Mouse (Mus musculus) kidney, embryonic 15.5 days (tissue): Measurements from ENCODE around the gene Slc15a3. TPM values are rescaled to one million over a fixed set of nuclear protein-coding genes. Genes with fewer than 3 reads are reported as not detected.

Source experiments
- ATAC-seq: fragments of 200-750 bp; cut with Nextera tagmentation; replicated peaks from 2 replicates; pipeline ENCODE4 v1.8.0; 2017; ENCODE audit warnings: moderate TSS enrichment; ENCODE audit not compliant: low FRiP score
- H3K27ac ChIP-seq: fragments of 300-500 bp; sonication (generic); 2 replicates; pipeline ENCODE4 v1.5.1; 2015; ENCODE audit warnings: mild to moderate bottlenecking, inconsistent platforms
- H3K27me3 ChIP-seq: fragments of 300-500 bp; sonication (generic); 2 replicates; pipeline ENCODE4 v1.6.1; 2015; ENCODE audit warnings: inconsistent platforms
- H3K36me3 ChIP-seq: fragments of 300-500 bp; sonication (generic); 2 replicates; pipeline ENCODE4 v1.6.1; 2015; ENCODE audit warnings: inconsistent platforms
- H3K4me1 ChIP-seq: fragments of 300-500 bp; sonication (generic); 2 replicates; pipeline ENCODE4 v1.6.1; 2015; ENCODE audit warnings: inconsistent platforms
- H3K4me2 ChIP-seq: fragments of 300-500 bp; sonication (generic); 2 replicates; pipeline ENCODE4 v1.6.1; 2015; ENCODE audit warnings: moderate library complexity, mild to moderate bottlenecking, inconsistent platforms
- H3K4me3 ChIP-seq: fragments of 300-500 bp; sonication (generic); replicated peaks from 2 replicates; pipeline ENCODE4 v1.5.1; 2015; ENCODE audit warnings: mild to moderate bottlenecking, inconsistent platforms
- H3K9ac ChIP-seq: fragments of 300-500 bp; sonication (generic); 2 replicates; pipeline ENCODE4 v1.6.1; 2015; ENCODE audit warnings: mild to moderate bottlenecking, inconsistent platforms
- H3K9me3 ChIP-seq: fragments of 300-500 bp; sonication (generic); replicated peaks from 2 replicates; pipeline ENCODE4 v1.6.1; 2016; ENCODE audit warnings: inconsistent platforms
- WGBS: fragments of 180-500 bp; shearing (Covaris S2); methylation state at CpG from one replicate; pipeline ENCODE4 v1.1.7; 2015; ENCODE audit warnings: mixed read lengths; 5-methylcytosine and 5-hydroxymethylcytosine counted together
- polyA plus RNA-seq: library from polyadenylated mRNA; unstranded; fragments of >200 nt; fragmentation: Nextera tagmentation; extraction: Ambion mirVana; gene quantifications from 2 replicates; pipeline ENCODE4 v1.2.1, GENCODE M21; 2015

The Slc15a3 gene
- polyA plus RNA-seq, 1 experiment from 2014 or later: 0.39 TPM

DNA sequence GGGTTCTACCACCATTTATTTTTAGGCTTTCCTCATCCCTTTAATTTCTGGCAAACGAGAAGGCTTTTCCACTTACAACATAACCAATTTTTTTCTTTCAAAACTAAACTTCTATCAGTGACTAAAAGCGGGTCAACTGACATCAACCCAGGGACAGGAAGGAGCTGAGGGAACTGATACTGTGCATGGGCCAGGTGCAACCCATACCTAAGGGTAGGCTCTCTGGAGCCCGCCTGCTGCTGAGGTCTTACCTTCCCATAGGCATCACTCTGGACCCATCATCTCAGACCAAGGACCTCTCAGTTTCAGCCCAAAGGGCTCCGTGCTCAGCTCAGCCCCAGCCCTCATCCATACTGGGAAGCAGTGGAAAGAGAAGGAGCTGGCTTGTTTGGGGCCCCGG is 11.2 kb upstream of the Slc15a3 start:
- Histone ChIP-seq H3K4me1 (no peaks in the 10 kb centered on the region), H3K36me3 (no peaks in the 10 kb centered on the region), H3K27me3 (no peaks in the 10 kb centered on the region), H3K27ac (no peak overlapping the region), H3K9ac (no peak overlapping the region), H3K4me3 (no peak overlapping the region), H3K4me2 (no peak overlapping the region), H3K9me3 (no peaks in the 10 kb centered on the region)
- ATAC-seq: no peak
- WGBS: 89% methylated on average over 5 of the region's 5 CpGs

DNA sequence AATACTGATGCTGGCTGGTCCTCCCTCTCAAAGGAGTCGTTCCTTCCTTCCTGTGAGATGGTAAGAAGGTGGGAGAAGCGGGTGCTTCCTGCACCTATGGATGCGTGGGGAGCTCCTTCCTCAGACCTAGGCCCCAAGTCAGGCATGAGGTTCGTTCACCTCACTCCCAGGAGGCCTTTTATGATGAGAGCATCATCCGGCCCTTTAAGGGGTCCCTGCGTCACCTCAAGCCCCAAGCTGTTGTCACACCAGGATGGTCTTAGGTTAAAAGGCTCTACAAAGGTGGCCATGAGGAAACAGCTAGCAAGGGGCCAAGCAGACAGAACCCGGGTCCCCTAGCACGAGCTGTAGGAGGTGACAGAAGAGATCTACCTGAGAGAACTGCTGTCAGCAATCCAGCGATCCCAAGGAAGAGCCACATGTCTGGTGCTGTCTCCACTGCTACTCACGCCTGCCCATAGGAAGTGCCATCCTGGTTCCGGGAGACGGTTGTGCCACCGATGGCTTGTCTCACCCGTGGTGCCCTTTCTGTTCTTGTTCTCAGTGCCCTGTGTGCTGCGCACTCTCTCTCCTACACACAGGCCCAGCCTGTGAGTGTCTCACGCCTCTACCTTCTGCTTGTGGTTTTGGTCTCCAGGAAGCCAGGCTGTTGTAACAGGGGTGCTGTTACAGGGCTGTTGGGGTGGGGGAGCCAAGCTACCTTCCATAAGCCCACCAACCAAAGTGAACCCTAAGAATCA is 9.9 kb upstream of the Slc15a3 start, which contains the start of gene Cd6:
Cd6 (minus strand) TSS at position 623 of the 740 bp plus-strand sequence.
- H3K36me3 ChIP-seq: no peaks in the 10 kb centered on the region
- no peak within 1 kb of the TSS for H3K9ac ChIP-seq
- no peak within 1 kb of the TSS for H3K27ac ChIP-seq
- no peaks in the 10 kb centered on the region for H3K4me1 ChIP-seq
- no peak for ATAC-seq
- no peak within 1 kb of the TSS for H3K4me2 ChIP-seq
- H3K9me3 ChIP-seq: no peaks in the 10 kb centered on the region
- H3K27me3 ChIP-seq: no peaks in the 10 kb centered on the region
- 92% methylated on average over 16 of the region's 16 CpGs for WGBS
- no peak within 1 kb of the TSS for H3K4me3 ChIP-seq

DNA sequence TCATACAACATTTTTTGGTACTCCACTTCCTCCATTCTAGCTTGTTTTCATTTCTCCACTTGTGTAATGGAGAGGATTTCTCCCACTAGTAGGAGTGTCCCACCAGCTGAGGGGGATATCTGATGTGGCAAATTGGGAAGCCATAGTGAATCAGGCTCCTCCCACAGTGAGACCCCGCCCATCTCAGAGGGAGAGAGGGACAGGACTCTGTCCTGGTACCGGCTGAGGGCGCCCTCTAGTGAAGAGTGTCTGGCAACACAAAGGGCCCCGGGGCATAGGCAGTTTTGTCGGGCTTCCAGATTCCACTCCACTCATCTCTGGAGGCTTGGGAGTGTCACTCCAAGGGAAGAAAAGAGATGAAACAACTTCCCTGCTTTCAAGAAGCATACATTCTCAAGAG is 8.1 kb upstream of the Slc15a3 start:
- WGBS: 8% methylated on average over 5 of the region's 5 CpGs
- no peaks in the 10 kb centered on the region for H3K4me1 ChIP-seq

GRCm38 (mm10) chr19:10832030-10832429 is 7.5 kb upstream of the Slc15a3 start:
- H3K9ac ChIP-seq: no peak overlapping the region
- no peaks in the 10 kb centered on the region for H3K4me1 ChIP-seq
- H3K36me3 ChIP-seq: no peaks in the 10 kb centered on the region
- H3K27ac ChIP-seq: no peak overlapping the region
- 75% methylated on average over 3 of the region's 3 CpGs for WGBS
- no peak overlapping the region for H3K4me2 ChIP-seq
- no peaks in the 10 kb centered on the region for H3K27me3 ChIP-seq
- ATAC-seq: no peak
- no peaks in the 10 kb centered on the region for H3K9me3 ChIP-seq
- no peak overlapping the region for H3K4me3 ChIP-seq

More for the DNA sequence above, 8.1 kb upstream of the Slc15a3 start:
- no peak overlapping the region for H3K4me3 ChIP-seq
- no peaks in the 10 kb centered on the region for H3K9me3 ChIP-seq
- no peak overlapping the region for H3K4me2 ChIP-seq
- H3K9ac ChIP-seq: no peak overlapping the region
- no peak overlapping the region for H3K27ac ChIP-seq
- H3K27me3 ChIP-seq: no peaks in the 10 kb centered on the region
- H3K36me3 ChIP-seq: no peaks in the 10 kb centered on the region
- ATAC-seq: peak; percentile 80

DNA sequence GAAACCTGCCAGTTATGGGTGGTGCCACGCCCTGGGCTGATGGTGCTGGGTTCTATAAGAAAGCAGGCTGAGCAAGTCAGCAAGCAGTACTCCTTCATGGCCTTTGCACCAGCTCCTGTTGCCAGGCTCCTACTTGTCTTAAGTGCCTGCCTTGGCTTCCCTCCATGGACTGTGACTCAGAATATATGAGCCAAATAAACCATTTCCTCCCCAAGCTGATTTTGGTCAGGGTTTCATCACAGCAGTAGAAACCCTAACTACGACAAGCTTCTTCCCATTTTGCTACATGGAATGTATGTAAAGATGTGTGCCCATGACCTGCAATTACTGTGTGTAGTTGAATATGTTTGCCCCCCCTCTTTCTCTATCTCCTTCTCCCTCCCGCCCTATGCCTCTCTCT is 5.9 kb upstream of the Slc15a3 start:
- no peak overlapping the region for H3K27ac ChIP-seq
- no peaks in the 10 kb centered on the region for H3K9me3 ChIP-seq
- H3K4me1 ChIP-seq: no peaks in the 10 kb centered on the region
- no peak overlapping the region for H3K9ac ChIP-seq
- no peak for ATAC-seq
- WGBS: 81% methylated on average over 3 of the region's 3 CpGs
- H3K4me2 ChIP-seq: no peak overlapping the region
- H3K4me3 ChIP-seq: no peak overlapping the region
- H3K36me3 ChIP-seq: no peaks in the 10 kb centered on the region
- no peaks in the 10 kb centered on the region for H3K27me3 ChIP-seq

- Histone ChIP-seq H3K36me3 (no peaks in the 10 kb centered on the region), H3K27me3 (no peaks in the 10 kb centered on the region), H3K9me3 (no peaks in the 10 kb centered on the region), H3K4me1 (no peaks in the 10 kb centered on the region), H3K4me2 (no peak overlapping the region), H3K4me3 (no peak overlapping the region), H3K27ac (no peak overlapping the region), H3K9ac (no peak overlapping the region)
- WGBS: 61% methylated on average over 3 of the region's 3 CpGs
- no peak for ATAC-seq
Observed at GRCm38 (mm10) chr19:10835671-10836070, 3.9 kb upstream of the Slc15a3 start.

- 46% methylated on average over 16 of the region's 16 CpGs for WGBS
- peak overlapping the region; percentile 19; the same call in 1 of the 2 replicates for H3K27ac ChIP-seq
- ATAC-seq: peak; percentile 8; the same call in 1 of the 2 replicates
- H3K4me3 ChIP-seq: no peak overlapping the region
- peak overlapping the region; percentile 41; the same call in 1 of the 2 replicates for H3K4me2 ChIP-seq
- H3K36me3 ChIP-seq: no peaks in the 10 kb centered on the region
- H3K9ac ChIP-seq: no peak overlapping the region
- H3K4me1 ChIP-seq: peaks cover 20% of the 10 kb centered on the region
- no peaks in the 10 kb centered on the region for H3K9me3 ChIP-seq
- peaks cover 4% of the 10 kb centered on the region; the same call in 1 of the 2 replicates for H3K27me3 ChIP-seq
Observed at GRCm38 (mm10) chr19:10841721-10842626, 2.4 kb downstream of the Slc15a3 start.

DNA sequence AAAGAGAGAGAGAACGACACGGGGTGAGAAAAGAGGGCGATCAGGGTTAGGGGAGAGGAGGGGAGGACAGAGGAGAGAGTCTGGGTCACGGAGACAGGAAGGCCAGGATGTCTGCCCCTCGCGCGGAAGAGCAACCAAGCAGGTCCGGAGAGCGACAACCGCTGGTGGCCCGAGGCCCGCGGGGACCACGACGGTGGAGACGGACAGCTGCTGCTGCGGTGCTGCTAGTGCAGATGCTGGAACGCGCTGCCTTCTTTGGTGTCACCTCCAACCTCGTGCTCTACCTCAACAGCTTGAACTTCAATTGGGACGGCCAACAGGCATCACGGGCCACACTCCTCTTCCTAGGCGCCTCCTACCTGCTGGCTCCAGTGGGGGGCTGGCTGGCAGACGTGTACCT is 3.4 kb downstream of the Slc15a3 start:
- Histone ChIP-seq H3K4me3 (0 out of 2 replicates have a peak overlapping the region, but pooled peaks have one; percentile 3), H3K36me3 (no peaks in the 10 kb centered on the region), H3K27ac (no peak overlapping the region), H3K27me3 (peaks cover 4% of the 10 kb centered on the region; the same call in 1 of the 2 replicates), H3K9me3 (no peaks in the 10 kb centered on the region), H3K9ac (no peak overlapping the region), H3K4me1 (peaks cover 28% of the 10 kb centered on the region), H3K4me2 (peak overlapping the region; percentile 41)
- whole genome bisulfite sequencing: 30% methylated on average over 24 of the region's 24 CpGs
- peak; percentile 62 for ATAC-seq

DNA sequence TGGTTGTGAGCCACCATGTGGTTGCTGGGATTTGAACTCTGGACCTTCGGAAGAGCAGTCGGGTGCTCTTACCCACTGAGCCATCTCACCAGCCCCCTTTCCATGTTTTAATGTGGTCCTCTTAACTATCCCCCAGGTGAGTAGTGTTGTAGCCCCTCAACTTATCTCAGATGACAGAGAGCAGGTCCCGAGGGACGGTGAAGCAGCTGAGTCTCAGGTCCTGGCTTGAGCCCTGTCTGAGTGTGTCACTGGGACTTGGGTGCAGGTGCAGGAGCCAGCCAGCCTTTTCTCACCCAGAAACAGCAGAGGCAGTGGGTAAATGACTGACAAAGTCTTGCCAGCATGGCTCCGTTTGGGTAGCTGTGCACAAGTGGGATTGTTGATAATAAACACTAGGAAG is 4.7 kb downstream of the Slc15a3 start:
- no peak overlapping the region for H3K9ac ChIP-seq
- H3K27me3 ChIP-seq: peaks cover 4% of the 10 kb centered on the region; the same call in 1 of the 2 replicates
- peaks cover 28% of the 10 kb centered on the region for H3K4me1 ChIP-seq
- H3K4me2 ChIP-seq: no peak overlapping the region
- no peak overlapping the region for H3K4me3 ChIP-seq
- no peaks in the 10 kb centered on the region for H3K36me3 ChIP-seq
- 87% methylated on average over 5 of the region's 5 CpGs for WGBS
- no peak for ATAC-seq
- no peak overlapping the region for H3K27ac ChIP-seq
- no peaks in the 10 kb centered on the region for H3K9me3 ChIP-seq

DNA sequence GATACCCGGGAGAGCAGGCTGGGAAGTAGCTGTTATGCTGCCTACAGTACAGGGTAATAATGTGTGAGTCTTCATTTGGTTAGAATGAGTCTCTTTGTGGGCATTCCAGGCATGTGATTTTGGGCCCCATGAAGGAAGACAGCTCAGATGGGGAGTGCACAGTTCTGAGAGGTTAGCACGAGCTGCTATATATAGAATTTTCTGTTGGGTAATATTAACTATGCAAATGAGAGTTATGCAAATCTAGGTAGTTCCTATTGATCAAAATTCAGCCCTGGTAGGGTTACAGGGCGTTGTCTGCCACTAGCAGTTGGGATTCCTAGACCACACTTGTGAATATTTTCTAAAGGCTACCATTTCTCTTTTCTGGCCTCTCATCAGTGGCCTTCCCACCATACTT is 5.9 kb downstream of the Slc15a3 start:
- H3K27me3 ChIP-seq: peaks cover 4% of the 10 kb centered on the region; the same call in 1 of the 2 replicates
- ATAC-seq: no peak
- H3K4me3 ChIP-seq: no peak overlapping the region
- 76% methylated on average over 3 of the region's 3 CpGs for WGBS
- no peak overlapping the region for H3K9ac ChIP-seq
- H3K27ac ChIP-seq: no peak overlapping the region
- no peaks in the 10 kb centered on the region for H3K9me3 ChIP-seq
- H3K4me2 ChIP-seq: no peak overlapping the region
- no peaks in the 10 kb centered on the region for H3K36me3 ChIP-seq
- H3K4me1 ChIP-seq: peaks cover 28% of the 10 kb centered on the region

- peaks cover 28% of the 10 kb centered on the region for H3K4me1 ChIP-seq
- H3K9me3 ChIP-seq: no peaks in the 10 kb centered on the region
- no peaks in the 10 kb centered on the region for H3K36me3 ChIP-seq
- no peak overlapping the region for H3K4me3 ChIP-seq
- peaks cover 4% of the 10 kb centered on the region; the same call in 1 of the 2 replicates for H3K27me3 ChIP-seq
- no peak for ATAC-seq
- 83% methylated on average over 7 of the region's 7 CpGs for WGBS
- H3K4me2 ChIP-seq: no peak overlapping the region
- no peak overlapping the region for H3K27ac ChIP-seq
- H3K9ac ChIP-seq: no peak overlapping the region
Observed at GRCm38 (mm10) chr19:10846150-10846549, 6.6 kb downstream of the Slc15a3 start.
